Mouse (Mus musculus): Measurements from ENCODE around the gene Fgfr2.

DNA sequence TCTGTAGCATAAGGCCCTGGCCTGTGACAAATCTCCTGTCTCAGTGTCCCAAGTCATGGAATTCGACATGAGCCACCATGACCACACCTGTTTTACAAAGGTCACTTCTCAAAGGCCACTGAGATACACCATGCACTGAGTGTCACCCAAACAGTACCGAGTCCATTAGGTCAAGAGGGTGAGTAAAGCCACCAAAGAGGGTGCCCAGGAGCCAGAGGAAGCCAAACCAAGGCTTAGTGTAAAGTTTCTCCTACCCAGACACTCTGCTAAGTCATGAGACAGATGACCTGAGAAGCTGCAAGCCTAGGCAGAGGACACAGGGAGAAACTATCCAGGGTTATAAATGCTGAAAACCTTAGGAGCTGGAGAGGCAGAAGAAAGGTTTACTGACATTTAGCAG is 361.7 kb downstream of the Fgfr2 start:
- TF ChIP-seq POLR2A (IDR thresholded peaks at IDR 0.05; ENCODE audit: low read depth, low read length), result no peak
- TF ChIP-seq CTCF (IDR thresholded peaks at IDR 0.05; ENCODE audit: extremely low read depth, insufficient read length, insufficient replicate concordance, low read depth, low read length), result no peak

Data from small intestine, adult 2 months (tissue).